Mouse (Mus musculus): ENCODE measurements around the gene Kif1bp. TPM values are rescaled to one million over a fixed set of nuclear protein-coding genes. Genes with fewer than 3 reads are reported as not detected.

Kif1bp gene
- polyA plus RNA-seq, 1 experiment, result 142 TPM

DNA sequence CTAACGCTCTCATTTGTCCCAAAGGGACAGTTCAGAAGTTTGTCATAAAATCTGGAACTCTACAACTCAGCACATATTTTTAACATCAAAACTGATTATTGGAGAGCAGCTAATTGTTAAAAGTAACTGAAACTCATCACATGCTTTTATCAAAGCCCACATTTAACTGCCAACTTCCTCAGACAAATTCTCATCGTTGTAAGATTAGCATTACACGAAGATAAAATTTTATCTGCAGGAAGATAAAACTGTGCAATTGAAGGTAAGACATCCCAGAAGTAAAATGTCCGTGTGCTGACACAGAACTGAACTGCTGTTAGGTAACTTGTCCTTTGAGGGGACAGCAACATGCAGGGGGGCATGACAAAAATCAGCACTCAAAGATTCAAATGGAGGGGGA lies 9.4 kb downstream of the Kif1bp start:
- Histone ChIP-seq H3K4me1 (ENCODE audit: control insufficient read depth, insufficient read depth, low read length) (no peaks in the 10 kb centered on the region), H3K27ac (ENCODE audit: insufficient read depth, low read length) (no peak overlapping the region), H3K4me3 (ENCODE audit: insufficient read depth, low read length) (no peak overlapping the region)
- TF ChIP-seq CTCF (IDR thresholded peaks at IDR 0.05; ENCODE audit: extremely low read depth, insufficient read depth, low read length) (no peak), POLR2A (IDR thresholded peaks at IDR 0.05; ENCODE audit: extremely low read depth, insufficient read depth, low read length) (no peak)

DNA sequence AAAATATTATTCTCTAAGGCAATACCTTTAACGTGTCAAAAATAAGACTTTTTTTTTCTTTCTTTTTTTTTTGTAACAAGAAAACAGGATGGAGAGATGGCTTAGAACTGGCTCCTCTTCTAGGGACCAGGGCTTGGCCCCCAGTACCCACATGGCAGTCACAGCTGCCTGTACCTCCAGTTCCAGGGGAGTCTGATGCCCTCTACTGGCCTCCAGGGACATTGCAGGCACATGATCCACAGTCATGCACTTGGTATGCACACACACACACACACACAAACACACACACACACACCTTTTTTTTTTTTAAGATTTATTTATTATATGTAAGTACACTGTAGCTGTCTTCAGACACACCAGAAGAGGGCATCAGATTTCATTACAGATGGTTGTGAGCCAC lies 20.5 kb downstream of the Kif1bp start:
- Histone ChIP-seq H3K4me1 (ENCODE audit: control insufficient read depth, insufficient read depth, low read length) (no peaks in the 10 kb centered on the region), H3K27ac (ENCODE audit: insufficient read depth, low read length) (no peak overlapping the region), H3K4me3 (ENCODE audit: insufficient read depth, low read length) (no peak overlapping the region)
- TF ChIP-seq CTCF (IDR thresholded peaks at IDR 0.05; ENCODE audit: extremely low read depth, insufficient read depth, low read length) (peak; percentile 46), POLR2A (IDR thresholded peaks at IDR 0.05; ENCODE audit: extremely low read depth, insufficient read depth, low read length) (no peak)

DNA sequence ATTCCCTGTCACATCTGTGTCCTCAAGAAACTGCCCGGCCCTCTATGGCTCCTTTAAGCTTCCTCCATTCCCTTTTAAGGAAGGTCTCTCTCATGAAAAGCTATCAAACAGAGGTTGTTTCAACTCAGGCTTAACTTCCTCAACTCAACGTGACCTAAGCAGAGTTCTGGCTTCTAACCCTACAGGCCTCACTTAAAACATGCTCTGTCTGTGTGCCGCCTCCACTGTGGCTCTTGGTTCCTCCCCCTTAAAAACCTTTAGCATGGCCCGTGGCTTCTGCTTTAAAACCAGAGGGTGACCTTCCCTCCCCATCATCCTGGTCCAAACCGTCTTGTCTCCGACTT lies 21.7 kb downstream of the Kif1bp start:
- TF ChIP-seq CTCF (IDR thresholded peaks at IDR 0.05; ENCODE audit: extremely low read depth, insufficient read depth, low read length), result no peak
- no peak for TF ChIP-seq POLR2A (IDR thresholded peaks at IDR 0.05; ENCODE audit: extremely low read depth, insufficient read depth, low read length)
- H3K4me1 ChIP-seq (ENCODE audit: control insufficient read depth, insufficient read depth, low read length), result no peaks in the 10 kb centered on the region
- no peak overlapping the region for H3K27ac ChIP-seq (ENCODE audit: insufficient read depth, low read length)
- no peak overlapping the region for H3K4me3 ChIP-seq (ENCODE audit: insufficient read depth, low read length)

DNA sequence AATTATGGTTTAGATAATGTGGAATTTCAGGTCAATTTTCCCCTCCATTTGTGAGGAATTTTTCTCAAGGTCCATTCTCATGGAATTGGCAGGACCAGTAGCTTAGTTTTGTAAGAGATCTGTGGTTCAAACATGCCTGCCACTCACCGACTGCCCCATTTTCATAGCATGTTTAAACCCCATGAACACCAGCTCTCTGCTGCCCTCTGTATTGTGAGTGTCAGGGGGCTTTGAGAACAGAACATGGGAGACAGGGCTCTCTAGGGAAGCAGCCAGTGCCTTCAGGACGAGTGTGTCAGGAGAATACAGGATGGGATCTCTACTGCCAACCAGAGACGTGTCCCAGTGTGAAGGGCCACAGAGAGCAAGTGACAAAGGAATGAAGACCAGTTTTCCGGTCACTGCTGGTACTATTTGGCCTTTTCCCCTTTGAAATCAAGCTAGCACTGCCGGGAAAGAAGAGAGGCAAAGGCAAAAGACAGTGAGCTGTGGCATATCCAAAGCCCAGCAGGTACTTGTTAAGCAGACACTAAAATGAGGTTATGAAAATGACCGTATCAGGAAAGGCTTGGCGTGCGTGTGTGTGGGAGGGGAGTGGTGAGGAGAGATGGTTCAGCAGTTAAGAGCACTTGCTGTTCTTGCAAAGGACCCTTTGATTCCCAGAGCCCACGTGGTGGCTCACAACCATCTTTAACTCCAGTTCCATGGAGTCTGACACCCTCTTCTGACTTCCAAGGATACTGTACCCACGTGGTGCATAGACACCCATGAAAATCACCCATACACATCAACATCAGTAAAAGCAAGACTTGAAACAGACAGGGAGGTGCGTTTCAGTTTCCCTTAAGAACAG lies 22.3 kb downstream of the Kif1bp start:
- no peak overlapping the region for H3K27ac ChIP-seq (ENCODE audit: insufficient read depth, low read length)
- H3K4me3 ChIP-seq (ENCODE audit: insufficient read depth, low read length), result no peak overlapping the region
- TF ChIP-seq POLR2A (IDR thresholded peaks at IDR 0.05; ENCODE audit: extremely low read depth, insufficient read depth, low read length) (no peak), CTCF (IDR thresholded peaks at IDR 0.05; ENCODE audit: extremely low read depth, insufficient read depth, low read length) (no peak)
- H3K4me1 ChIP-seq (ENCODE audit: control insufficient read depth, insufficient read depth, low read length), result peaks cover under 1% of the 10 kb centered on the region

DNA sequence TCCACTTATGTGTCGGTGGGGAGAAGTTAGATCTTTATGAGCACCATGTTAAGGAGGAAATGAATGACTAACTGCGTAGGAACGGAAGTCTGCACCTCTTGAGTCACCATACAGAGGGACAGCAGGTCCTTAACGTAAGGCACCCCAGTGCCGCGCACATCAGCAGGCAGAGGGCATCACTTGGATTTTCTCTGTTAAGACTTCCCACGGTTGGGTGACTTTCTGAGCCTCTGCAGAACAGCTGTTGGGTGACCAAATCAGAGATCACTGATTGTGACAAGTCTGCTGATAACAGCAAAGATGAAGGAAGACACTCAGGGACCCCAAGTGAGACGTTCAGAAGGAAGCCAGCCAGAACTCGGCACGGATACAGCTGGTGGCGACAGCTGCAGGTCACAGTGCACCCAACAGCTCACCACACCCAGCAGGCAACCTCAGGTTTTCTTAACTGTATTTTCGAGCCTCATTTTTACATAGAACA lies 24.6 kb downstream of the Kif1bp start:
- no peak overlapping the region for H3K4me3 ChIP-seq (ENCODE audit: insufficient read depth, low read length)
- no peak for TF ChIP-seq POLR2A (IDR thresholded peaks at IDR 0.05; ENCODE audit: extremely low read depth, insufficient read depth, low read length)
- no peak for TF ChIP-seq CTCF (IDR thresholded peaks at IDR 0.05; ENCODE audit: extremely low read depth, insufficient read depth, low read length)
- peaks cover 2% of the 10 kb centered on the region for H3K4me1 ChIP-seq (ENCODE audit: control insufficient read depth, insufficient read depth, low read length)
- H3K27ac ChIP-seq (ENCODE audit: insufficient read depth, low read length), result no peak overlapping the region

DNA sequence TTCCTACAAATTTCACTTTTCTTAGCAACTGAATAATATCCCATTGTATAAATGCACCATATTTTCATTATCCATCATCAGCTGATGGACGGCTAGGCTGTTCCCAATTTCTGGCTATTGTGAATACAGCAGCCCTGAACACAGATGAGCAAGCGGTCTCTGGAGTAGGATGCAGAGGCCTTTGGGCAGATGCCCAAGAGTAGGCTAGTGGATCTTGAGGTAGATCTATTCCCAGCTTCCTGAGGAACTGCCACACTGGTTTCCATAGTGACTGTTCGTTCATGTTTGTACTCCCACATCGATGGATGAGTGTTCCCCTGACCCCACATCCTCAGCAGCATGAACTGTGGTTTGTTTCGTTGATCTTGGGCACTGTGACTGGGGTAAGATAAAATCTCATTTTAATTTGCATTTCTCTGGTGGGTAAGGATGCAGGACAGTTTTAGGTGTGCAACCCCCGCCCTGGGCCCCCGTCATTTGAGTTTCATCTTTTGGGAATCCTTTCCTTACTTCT lies 27.4 kb downstream of the Kif1bp start:
- no peak overlapping the region for H3K27ac ChIP-seq (ENCODE audit: insufficient read depth, low read length)
- TF ChIP-seq CTCF (IDR thresholded peaks at IDR 0.05; ENCODE audit: extremely low read depth, insufficient read depth, low read length), result no peak
- no peak for TF ChIP-seq POLR2A (IDR thresholded peaks at IDR 0.05; ENCODE audit: extremely low read depth, insufficient read depth, low read length)
- H3K4me3 ChIP-seq (ENCODE audit: insufficient read depth, low read length), result no peak overlapping the region
- peaks cover 2% of the 10 kb centered on the region for H3K4me1 ChIP-seq (ENCODE audit: control insufficient read depth, insufficient read depth, low read length)

DNA sequence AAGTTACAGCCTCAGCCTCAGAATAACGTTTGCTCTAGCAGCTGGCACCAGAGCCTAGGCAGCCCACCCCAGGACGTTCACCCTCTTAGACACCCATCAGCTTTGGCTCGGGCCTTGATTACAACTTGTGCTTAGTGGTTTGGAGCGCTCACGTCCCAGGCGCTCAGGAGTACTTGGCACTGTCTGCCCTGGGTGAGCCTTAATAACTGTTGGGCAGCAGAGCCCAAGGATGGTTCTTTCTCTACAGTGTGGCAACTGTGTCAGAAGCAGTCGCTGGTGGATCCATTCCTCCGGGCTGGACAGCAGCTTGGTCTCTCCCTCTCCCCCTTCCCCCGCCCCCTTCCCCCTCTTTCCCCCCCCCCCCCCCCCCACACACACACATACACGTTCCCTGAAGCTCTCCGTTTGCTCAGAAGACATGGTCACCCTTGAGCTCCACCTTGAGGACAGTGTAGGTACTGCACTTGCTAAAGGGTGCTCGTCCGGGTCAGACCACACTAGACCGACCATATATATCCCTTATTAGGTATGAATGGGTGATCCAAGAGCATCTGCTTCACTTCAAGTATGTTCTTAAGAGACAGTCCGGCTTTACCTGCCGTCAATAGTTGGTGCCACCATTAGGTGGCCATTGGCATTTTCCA lies 28.6 kb downstream of the Kif1bp start:
- Histone ChIP-seq H3K27ac (ENCODE audit: insufficient read depth, low read length) (no peak overlapping the region), H3K4me1 (ENCODE audit: control insufficient read depth, insufficient read depth, low read length) (peaks cover 2% of the 10 kb centered on the region), H3K4me3 (ENCODE audit: insufficient read depth, low read length) (no peak overlapping the region)
- TF ChIP-seq POLR2A (IDR thresholded peaks at IDR 0.05; ENCODE audit: extremely low read depth, insufficient read depth, low read length) (no peak), CTCF (IDR thresholded peaks at IDR 0.05; ENCODE audit: extremely low read depth, insufficient read depth, low read length) (peak; percentile 85)

DNA sequence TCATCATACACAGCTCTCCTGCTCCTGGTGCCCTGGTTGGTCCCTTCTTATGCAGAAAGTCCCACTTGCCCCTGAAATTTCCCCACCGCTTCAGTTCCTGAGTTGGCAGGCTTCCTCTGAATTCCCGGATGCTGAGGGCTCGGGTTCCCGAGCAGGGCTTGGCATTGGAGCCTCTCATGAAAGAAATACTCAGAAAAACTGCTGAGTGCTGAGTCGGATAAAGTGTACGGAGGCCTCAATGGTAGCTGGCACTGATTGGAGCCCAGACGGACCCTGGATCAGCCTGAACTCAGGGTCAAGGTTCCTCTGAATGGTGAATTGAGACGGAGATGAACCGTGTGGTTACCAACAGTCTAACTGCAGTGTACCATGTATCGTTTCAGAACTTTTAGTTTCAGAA lies 31.8 kb downstream of the Kif1bp start:
- Histone ChIP-seq H3K27ac (ENCODE audit: insufficient read depth, low read length) (no peak overlapping the region), H3K4me1 (ENCODE audit: control insufficient read depth, insufficient read depth, low read length) (peaks cover 2% of the 10 kb centered on the region), H3K4me3 (ENCODE audit: insufficient read depth, low read length) (no peak overlapping the region)
- no peak for TF ChIP-seq POLR2A (IDR thresholded peaks at IDR 0.05; ENCODE audit: extremely low read depth, insufficient read depth, low read length)
- no peak for TF ChIP-seq CTCF (IDR thresholded peaks at IDR 0.05; ENCODE audit: extremely low read depth, insufficient read depth, low read length)

DNA sequence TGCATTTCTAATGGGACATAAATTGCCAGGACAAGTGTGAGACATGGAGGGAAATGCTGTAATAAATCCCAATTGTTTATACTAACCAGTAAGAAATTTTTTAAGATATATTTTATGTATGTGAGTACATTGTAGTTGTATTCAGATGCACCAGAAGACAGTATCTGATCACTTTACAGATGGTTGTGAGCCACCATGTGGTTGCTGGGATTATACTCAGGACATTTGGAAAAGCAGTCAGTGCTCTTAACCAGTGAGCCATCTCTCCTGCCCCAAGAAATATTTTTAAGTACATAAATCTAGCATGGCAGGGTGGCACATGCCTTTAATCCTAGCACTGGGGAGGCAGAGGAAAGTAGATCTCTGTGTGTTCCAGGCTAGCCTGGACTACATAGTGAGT lies 32.5 kb downstream of the Kif1bp start:
- no peak overlapping the region for H3K4me3 ChIP-seq (ENCODE audit: insufficient read depth, low read length)
- TF ChIP-seq POLR2A (IDR thresholded peaks at IDR 0.05; ENCODE audit: extremely low read depth, insufficient read depth, low read length) (no peak), CTCF (IDR thresholded peaks at IDR 0.05; ENCODE audit: extremely low read depth, insufficient read depth, low read length) (no peak)
- no peaks in the 10 kb centered on the region for H3K4me1 ChIP-seq (ENCODE audit: control insufficient read depth, insufficient read depth, low read length)
- H3K27ac ChIP-seq (ENCODE audit: insufficient read depth, low read length), result no peak overlapping the region

DNA sequence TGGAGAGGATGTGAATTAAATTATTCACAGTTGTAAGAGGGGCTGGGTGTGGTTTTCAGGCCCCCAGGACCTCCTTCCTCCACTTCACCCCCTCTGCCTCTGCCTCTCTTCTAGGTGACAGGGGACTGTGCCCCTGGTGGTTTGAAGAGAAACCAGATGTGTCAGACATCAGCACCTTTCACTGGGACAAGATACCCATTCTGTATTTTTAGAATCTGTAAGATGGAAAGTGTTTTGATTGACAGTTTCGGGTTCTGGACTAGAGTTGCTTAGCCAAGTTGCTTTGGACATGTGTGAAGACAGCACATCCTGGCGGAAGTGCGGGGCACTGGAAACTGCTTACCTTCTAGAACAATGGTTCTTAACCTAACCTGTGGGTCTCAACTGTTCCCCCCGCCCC lies 33.9 kb downstream of the Kif1bp start:
- Histone ChIP-seq H3K4me3 (ENCODE audit: insufficient read depth, low read length) (no peak overlapping the region), H3K4me1 (ENCODE audit: control insufficient read depth, insufficient read depth, low read length) (no peaks in the 10 kb centered on the region), H3K27ac (ENCODE audit: insufficient read depth, low read length) (no peak overlapping the region)
- no peak for TF ChIP-seq POLR2A (IDR thresholded peaks at IDR 0.05; ENCODE audit: extremely low read depth, insufficient read depth, low read length)
- no peak for TF ChIP-seq CTCF (IDR thresholded peaks at IDR 0.05; ENCODE audit: extremely low read depth, insufficient read depth, low read length)
